Mouse (Mus musculus) kidney, postnatal 14 days (tissue): ENCODE measurements around the gene Usp4.
A peak's percentile ranks its signal among the peaks of the same experiment; 100 is the strongest.

ENCODE experiments used
- DNase-seq: peaks from one replicate; pipeline ENCODE4 v3.0.0; 2022; ENCODE audit warnings: mixed read lengths

The Usp4 gene

GRCm38 (mm10) chr9:108412221-108412620 is 64.6 kb downstream of the Usp4 start:
- DNase-seq = peak; percentile 30

DNA sequence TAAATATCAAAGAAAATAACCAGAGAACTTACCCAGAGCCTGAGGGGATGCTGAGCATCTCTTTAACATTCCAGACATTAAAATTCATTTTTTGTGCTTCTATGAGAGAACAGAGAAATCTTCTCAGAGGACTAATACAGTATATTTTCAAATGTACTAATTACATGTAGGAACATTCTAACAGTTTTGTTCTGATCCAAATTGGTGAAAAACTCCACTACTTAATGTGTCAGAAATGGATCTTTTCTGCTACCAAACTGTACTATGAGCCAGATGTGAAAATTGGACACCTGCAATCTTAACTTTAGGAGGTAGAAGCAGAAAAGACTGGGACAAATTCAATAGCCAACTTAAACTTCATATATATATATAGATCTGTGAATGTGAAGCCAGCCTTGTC is 80.7 kb downstream of the Usp4 start, which contains the start of gene Ccdc36:
Gene Ccdc36, minus strand, starts transcription at position 101 of the 400 bp plus-strand sequence.
- no peak for DNase-seq

DNA sequence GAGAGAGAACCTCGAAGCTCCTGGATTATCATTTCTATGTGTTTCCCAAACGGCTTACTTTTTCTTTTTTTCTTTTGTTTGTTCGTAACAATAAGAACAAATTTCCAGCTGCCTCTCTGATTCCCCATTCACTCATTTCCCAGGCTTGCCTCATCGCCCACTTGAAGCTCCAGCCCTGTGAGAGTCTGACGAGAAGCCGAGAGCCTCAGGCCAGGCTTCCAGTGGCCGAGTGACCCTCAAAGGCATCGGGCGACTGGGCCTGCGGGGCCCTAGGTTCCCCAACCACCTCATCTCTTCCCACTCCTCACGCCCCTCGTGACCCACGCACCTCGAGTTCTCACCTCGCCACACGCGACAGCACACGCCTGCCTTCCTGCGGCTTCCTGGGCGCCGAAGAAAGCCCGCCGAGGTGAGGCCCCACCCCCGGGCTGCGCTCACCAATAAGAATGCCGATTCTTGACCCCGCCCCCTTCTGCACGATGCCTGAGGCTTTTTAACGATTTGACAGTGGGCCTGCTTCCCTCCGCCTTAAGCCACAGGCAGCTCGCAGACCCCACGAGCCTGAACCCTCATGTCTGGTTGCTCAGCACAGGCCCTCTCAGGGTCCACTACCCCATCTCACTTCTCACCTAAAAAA is 83.9 kb downstream of the Usp4 start:
- DNase-seq = no peak

- DNase-seq = no peak
Measured at GRCm38 (mm10) chr9:108436182-108436581, 88.5 kb downstream of the Usp4 start, which contains the start of gene BC048562. Gene BC048562 (plus strand): TSS chr9:108436482.

GRCm38 (mm10) chr9:108439176-108439575 is 91.5 kb downstream of the Usp4 start:
- DNase-seq = no peak

DNA sequence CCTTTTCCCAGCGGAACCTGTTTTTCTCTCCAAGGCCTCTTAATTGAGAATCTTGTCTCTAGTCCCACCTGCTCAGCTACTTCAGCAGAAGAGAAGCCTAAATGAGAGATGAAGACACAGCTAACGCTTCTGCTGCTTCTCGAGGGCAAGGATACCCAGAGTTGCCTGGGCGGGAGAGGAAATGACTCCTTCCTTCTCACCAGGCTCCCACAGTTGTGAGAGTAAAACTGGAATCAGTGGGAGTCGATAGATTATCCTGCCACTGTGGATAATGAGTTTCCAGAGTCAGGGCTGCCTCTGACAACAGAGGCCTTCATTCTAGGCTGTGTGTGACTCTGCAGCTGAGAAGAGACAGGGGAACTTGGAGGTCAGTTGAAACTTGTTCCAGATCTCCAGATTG is 92.8 kb downstream of the Usp4 start:
- no peak for DNase-seq

GRCm38 (mm10) chr9:108441236-108441919 is 93.7 kb downstream of the Usp4 start:
- DNase-seq = no peak
